Mouse (Mus musculus) megakaryocyte, adult 5-6 weeks (primary cell): ENCODE results near the gene Psen1. TPM values are rescaled to one million over a fixed set of nuclear protein-coding genes. Genes with fewer than 3 reads are reported as not detected.

Experiments
- ATAC-seq: 2 replicates; pipeline ENCODE4 v1.8.0; 2016; ENCODE audit warnings: mild to moderate bottlenecking, inconsistent platforms; ENCODE audit not compliant: poor library complexity, severe bottlenecking
- total RNA-seq, 2 experiments: library from RNA; stranded (forward) in 1 of 2; stranded (reverse) in 1 of 2; fragments of 153-499, 151-499 nt in 1 of 2; fragments of 221-1000, 200-1000 nt in 1 of 2; gene quantifications; 2 replicates each; pipeline versions ENCODE4 v1.2.3 to v1.2.4; 2015 to 2017

Gene Psen1
- total RNA-seq, 2 experiments from 2014 or later, result 94.4 to 108 TPM

- ATAC-seq, result 0 out of 2 replicates have a peak, but pooled peaks have one; percentile 33
Observed at GRCm38 (mm10) chr12:83770418-83771256, 82.7 kb downstream of the Psen1 start.

GRCm38 (mm10) chr12:83775621-83776020, 87.7 kb downstream of the Psen1 start:
- no peak for ATAC-seq

- no peak for ATAC-seq
Observed at GRCm38 (mm10) chr12:83776766-83777165, 88.8 kb downstream of the Psen1 start.

- no peak for ATAC-seq
Observed at GRCm38 (mm10) chr12:83780181-83780580, 92.2 kb downstream of the Psen1 start.

- ATAC-seq, result no peak
Observed at GRCm38 (mm10) chr12:83781204-83781603, 93.3 kb downstream of the Psen1 start.

GRCm38 (mm10) chr12:83781640-83782278, 93.8 kb downstream of the Psen1 start:
- ATAC-seq, result no peak

GRCm38 (mm10) chr12:83782669-83783068, 94.7 kb downstream of the Psen1 start:
- ATAC-seq, result no peak

Other genes with a start within 250 kb of the Psen1 start
- 0.36 TPM in 1 of 2 replicates, not detected in the other for gene Dpf3, start 200.4 kb upstream of the Psen1 start, total RNA-seq (2015)
- gene Dpf3, start 200.4 kb upstream of the Psen1 start, total RNA-seq (2017), result 1.6 and 5.0 TPM in 2 replicates
- 3.5 and 5.8 TPM in 2 replicates for gene Dcaf4, start 167.7 kb upstream of the Psen1 start, total RNA-seq (2015)
- 5.1 and 5.4 TPM in 2 replicates for gene Dcaf4, start 167.7 kb upstream of the Psen1 start, total RNA-seq (2017)
- gene Zfyve1, start 90.9 kb upstream of the Psen1 start, total RNA-seq (2015), result 8.3 and 10.1 TPM in 2 replicates
- gene Zfyve1, start 90.9 kb upstream of the Psen1 start, total RNA-seq (2017), result 13.6 and 18.8 TPM in 2 replicates
- 117 and 145 TPM in 2 replicates for gene Rbm25, start 56.9 kb upstream of the Psen1 start, total RNA-seq (2015)
- gene Rbm25, start 56.9 kb upstream of the Psen1 start, total RNA-seq (2017), result 127 and 162 TPM in 2 replicates
- not detected in 2 replicates for gene Papln, start 75.5 kb downstream of the Psen1 start, total RNA-seq (2015)
- not detected in 2 replicates for gene Papln, start 75.5 kb downstream of the Psen1 start, total RNA-seq (2017)
- 28.4 and 35.7 TPM in 2 replicates for gene Numb, start 233.8 kb downstream of the Psen1 start, total RNA-seq (2015)
- gene Numb, start 233.8 kb downstream of the Psen1 start, total RNA-seq (2017), result 34.4 and 36.0 TPM in 2 replicates